17 mouse cellular contexts compared by ENCODE assay signal in the genomic region with DNA sequence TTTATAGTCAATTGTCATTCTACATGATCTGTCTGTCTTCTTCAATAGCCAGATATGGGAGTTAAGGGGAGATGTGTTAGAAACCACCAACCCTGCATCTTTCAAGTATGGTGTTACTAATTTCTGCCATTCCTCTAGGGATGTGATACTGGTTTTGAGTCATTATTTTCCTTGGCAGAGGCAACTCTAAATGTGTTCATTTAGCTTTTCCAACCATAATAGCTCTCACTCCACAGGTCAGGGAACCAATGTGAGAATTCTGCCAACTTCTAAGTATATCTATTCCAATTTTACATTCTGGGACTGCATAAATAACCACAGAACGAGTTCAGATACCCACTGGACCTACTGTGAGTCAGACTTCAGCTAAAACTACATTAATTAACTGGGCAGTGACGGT.
"Had no signal": no experiment of that assay in that cellular context is flagged by ENCODE, and none has a peak within 500 bp of the region (broad histone marks: within the 10 kb centered on the region; RNA-seq: fewer than 3 reads in every experiment).

No protein-coding gene starts in this region.

- H3K36me3 ChIP-seq: midbrain, embryonic 10.5 days; midbrain, embryonic 12.5 days; neural tube, embryonic 13.5 days; neural tube, embryonic 15.5 days had no signal

- H3K4me3 ChIP-seq: midbrain, embryonic 10.5 days; midbrain, embryonic 12.5 days; myocyte; neural tube, embryonic 13.5 days; neural tube, embryonic 15.5 days had no signal

- H3K27ac ChIP-seq: midbrain, embryonic 10.5 days; midbrain, embryonic 12.5 days; neural tube, embryonic 13.5 days; neural tube, embryonic 15.5 days had no signal

- H3K4me1 ChIP-seq: midbrain, embryonic 10.5 days; midbrain, embryonic 12.5 days; neural tube, embryonic 13.5 days; neural tube, embryonic 15.5 days had no signal

- DNase-seq: lung, adult 18-20 months; lung, embryonic 14.5 days; lung, postnatal 10 days; midbrain, embryonic 14.5 days; retina, postnatal 1 day; right cerebral cortex, adult 18-20 months; right cerebral cortex, postnatal 25 days; right cerebral cortex, postnatal 4 days; spleen, adult 18-20 months; thymus, adult 18-20 months; thymus, postnatal 14 days; thymus, postnatal 36 days had no signal

- H3K9me3 ChIP-seq: midbrain, embryonic 10.5 days; midbrain, embryonic 12.5 days; neural tube, embryonic 13.5 days; neural tube, embryonic 15.5 days had no signal
